In the genomic region with DNA sequence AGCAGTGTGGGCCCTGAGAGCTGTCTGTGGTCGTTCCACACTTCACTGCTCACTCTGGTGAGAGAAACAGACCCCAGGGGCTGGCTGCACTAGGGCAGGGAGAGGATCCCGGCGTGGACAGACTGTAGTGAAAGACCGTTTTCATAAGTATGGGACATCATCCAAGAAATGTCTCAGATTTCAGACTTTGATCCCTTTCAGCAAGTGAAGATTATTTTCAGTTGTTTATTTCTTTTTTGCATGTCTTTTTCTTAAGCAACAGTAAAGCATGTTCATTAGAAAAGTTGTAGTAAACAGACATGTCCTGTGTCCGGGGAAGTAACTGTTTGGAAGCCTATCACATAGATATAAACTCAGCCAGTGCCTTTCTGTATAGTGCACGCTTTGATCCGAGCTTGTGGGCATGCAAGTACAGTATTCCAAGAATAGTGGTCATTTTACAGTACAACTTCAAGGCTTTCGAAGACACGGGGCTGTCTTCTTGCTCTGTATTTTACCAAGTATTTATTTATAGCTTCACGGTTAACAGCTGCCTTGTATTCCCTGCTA, we compare ENCODE assay signal across 9 mouse cellular contexts. TPM values are rescaled to one million over a fixed set of nuclear protein-coding genes. Genes with fewer than 3 reads are reported as not detected.
A peak's percentile ranks its signal among the peaks of the same experiment; 100 is the strongest.
DNase-seq lines count a peak whose midpoint lies in the region; ATAC-seq and TF ChIP-seq lines count a peak whose summit lies in the region.
"Had no signal": no experiment of that assay in that cellular context is flagged by ENCODE, and none has a peak within 500 bp of the region (broad histone marks: within the 10 kb centered on the region; RNA-seq: fewer than 3 reads in every experiment).

No protein-coding gene starts in this region.

- peak overlapping the region; percentile 56; the same call in 1 of the 2 replicates for H3K27ac ChIP-seq in forebrain, embryonic 10.5 days
- no peak overlapping the region for H3K27ac ChIP-seq in forebrain, embryonic 13.5 days
- H3K27ac ChIP-seq in heart, postnatal 0 days (ENCODE audit: low read depth): no peak overlapping the region
- no peak overlapping the region for H3K27ac ChIP-seq in limb, embryonic 15.5 days

- no peak for TF ChIP-seq EP300 in heart, postnatal 0 days (IDR thresholded peaks at IDR 0.05; ENCODE audit: low read depth)

- WGBS in forebrain, embryonic 10.5 days: 80% methylated on average over 10 of the region's 10 CpGs
- 62% methylated on average over 10 of the region's 10 CpGs for WGBS in forebrain, embryonic 13.5 days
- WGBS in heart, postnatal 0 days: 22% methylated on average over 10 of the region's 10 CpGs
- 46% methylated on average over 10 of the region's 10 CpGs for WGBS in limb, embryonic 15.5 days

- peaks cover 23% of the 10 kb centered on the region for H3K4me1 ChIP-seq in forebrain, embryonic 10.5 days
- peaks cover 19% of the 10 kb centered on the region; the same call in 1 of the 2 replicates for H3K4me1 ChIP-seq in forebrain, embryonic 13.5 days
- H3K4me1 ChIP-seq in heart, postnatal 0 days (ENCODE audit: control insufficient read depth, insufficient read depth): no peaks in the 10 kb centered on the region
- peaks cover 12% of the 10 kb centered on the region for H3K4me1 ChIP-seq in limb, embryonic 15.5 days

- H3K27me3 ChIP-seq in forebrain, embryonic 10.5 days (ENCODE audit: poor library complexity, severe bottlenecking): peaks cover 7% of the 10 kb centered on the region; the same call in 1 of the 2 replicates
- H3K27me3 ChIP-seq in forebrain, embryonic 13.5 days: no peaks in the 10 kb centered on the region
- H3K27me3 ChIP-seq in heart, postnatal 0 days (ENCODE audit: control insufficient read depth, insufficient read depth, low read length): no peaks in the 10 kb centered on the region
- 0 out of 2 replicates have a peak, but pooled peaks cover 3% of the 10 kb centered on the region for H3K27me3 ChIP-seq in limb, embryonic 15.5 days

- H3K4me3 ChIP-seq in forebrain, embryonic 10.5 days: no peak overlapping the region
- H3K4me3 ChIP-seq in forebrain, embryonic 13.5 days: no peak overlapping the region
- H3K4me3 ChIP-seq in heart, postnatal 0 days (ENCODE audit: low read depth, low read length): peak overlapping the region; percentile 23
- H3K4me3 ChIP-seq in limb, embryonic 15.5 days: peak overlapping the region; percentile 19; the same call in 1 of the 2 replicates

- no peak for DNase-seq in forebrain, embryonic 10.5 days (ENCODE audit: extremely low spot score, low spot score)
- peak; percentile 8 for DNase-seq in 3T3-L1 (ENCODE audit: low read depth, low spot score)
- no peak for DNase-seq in heart, postnatal 0 days (ENCODE audit: low spot score)
- no peak for DNase-seq in right cerebral cortex, postnatal 14 days
- DNase-seq in right cerebral cortex, postnatal 36 days (ENCODE audit: low spot score in 2 of 2): no peak
- no peak for DNase-seq in layer of hippocampus, adult 8-10 months (ENCODE audit: low spot score in 2 of 2)

- ATAC-seq in forebrain, embryonic 13.5 days: no peak
- no peak for ATAC-seq in heart, postnatal 0 days (ENCODE audit: insufficient read depth, low read depth)
- ATAC-seq in limb, embryonic 15.5 days (ENCODE audit: insufficient number of reproducible peaks, low FRiP score, low TSS enrichment, low read depth): no peak

- H3K36me3 ChIP-seq in forebrain, embryonic 10.5 days (replicated peaks): no peaks in the 10 kb centered on the region
- no peaks in the 10 kb centered on the region for H3K36me3 ChIP-seq in forebrain, embryonic 13.5 days (ENCODE audit: poor library complexity, severe bottlenecking)
- H3K36me3 ChIP-seq in heart, postnatal 0 days (replicated peaks; ENCODE audit: control insufficient read depth, insufficient read depth, low read length): no peaks in the 10 kb centered on the region
- H3K36me3 ChIP-seq in limb, embryonic 15.5 days: no peaks in the 10 kb centered on the region

- H3K9ac ChIP-seq in forebrain, embryonic 13.5 days: no peak overlapping the region
- no peak overlapping the region for H3K9ac ChIP-seq in heart, postnatal 0 days (replicated peaks; ENCODE audit: low read depth, low read length)
- H3K9ac ChIP-seq in limb, embryonic 15.5 days: no peak overlapping the region

- no peaks in the 10 kb centered on the region for H3K9me3 ChIP-seq in forebrain, embryonic 10.5 days
- H3K9me3 ChIP-seq in forebrain, embryonic 13.5 days (replicated peaks): no peaks in the 10 kb centered on the region
- H3K9me3 ChIP-seq in heart, postnatal 0 days (replicated peaks; ENCODE audit: control insufficient read depth, low read length): no peaks in the 10 kb centered on the region
- H3K9me3 ChIP-seq in limb, embryonic 15.5 days: no peaks in the 10 kb centered on the region

- H3K4me2 ChIP-seq in forebrain, embryonic 13.5 days: no peak overlapping the region
- H3K4me2 ChIP-seq in heart, postnatal 0 days (ENCODE audit: low read depth, low read length): peak overlapping the region; percentile 53
- peak overlapping the region; percentile 40 for H3K4me2 ChIP-seq in limb, embryonic 15.5 days

- TF ChIP-seq CTCF in heart, postnatal 0 days (IDR thresholded peaks at IDR 0.05; ENCODE audit: low read depth): no peak

RNA-seq across cellular contexts. Expression of gene 9330182O14Rik, which starts 34.0 kb away (rescaled TPM):
- not detected in 2 replicates for polyA plus RNA-seq in forebrain, embryonic 10.5 days (2016; fragmentation: Nextera tagmentation; extraction: Ambion mirVana)
- polyA plus RNA-seq in forebrain, embryonic 13.5 days (2015; fragmentation: Nextera tagmentation; extraction: Ambion mirVana): not detected in 2 replicates
- not detected in 2 replicates for total RNA-seq in heart, postnatal 0 days (2014; rRNA removed; ENCODE audit: low replicate concordance)
- polyA plus RNA-seq in heart, postnatal 0 days (2015; fragmentation: Nextera tagmentation; extraction: Ambion mirVana): not detected in 2 replicates
- not detected in 2 replicates for polyA plus RNA-seq in limb, embryonic 15.5 days (2015; fragmentation: Nextera tagmentation; extraction: Ambion mirVana)
- not detected for total RNA-seq in layer of hippocampus, adult 8-10 months (2022)
- total RNA-seq: heart, postnatal 36 days had no signal

Comparison
In these comparisons a context has a peak if more than half of its experiments do, and no peak if none do; other contexts are left out.
1. H3K4me3 ChIP-seq: peak in heart, postnatal 0 days (single experiment) and limb, embryonic 15.5 days (single experiment); none in forebrain, embryonic 10.5 days (single experiment) and forebrain, embryonic 13.5 days (single experiment).